Mouse (Mus musculus) kidney, postnatal 10 days (tissue): ENCODE measurements around the gene Rundc1.
"Not testable (repeated sequence)": the region's sequence is repeated elsewhere in the genome, so short reads cannot be mapped to it uniquely, and the experiment has no call there.

ENCODE experiments used
- DNase-seq: peaks from one replicate; pipeline ENCODE4 v3.0.0; 2021; ENCODE audit warnings: mixed read lengths

Rundc1 gene

GRCm38 (mm10) chr11:101467477-101468262 lies 42.8 kb downstream of the Rundc1 start:
- peak; percentile 85 for DNase-seq

GRCm38 (mm10) chr11:101468263-101468688 lies 43.4 kb downstream of the Rundc1 start:
- DNase-seq = no peak

GRCm38 (mm10) chr11:101468731-101469130 lies 43.8 kb downstream of the Rundc1 start:
- peak; percentile 24 for DNase-seq

- DNase-seq = no peak
Measured at GRCm38 (mm10) chr11:101469155-101469554, 44.3 kb downstream of the Rundc1 start.

GRCm38 (mm10) chr11:101470206-101470605 lies 45.3 kb downstream of the Rundc1 start:
- no peak for DNase-seq

- no peak for DNase-seq
Measured at GRCm38 (mm10) chr11:101471926-101472325, 47.0 kb downstream of the Rundc1 start.

GRCm38 (mm10) chr11:101472336-101472735 lies 47.5 kb downstream of the Rundc1 start:
- DNase-seq = no peak

GRCm38 (mm10) chr11:101473686-101474085 lies 48.8 kb downstream of the Rundc1 start:
- not testable (repeated sequence) for DNase-seq

GRCm38 (mm10) chr11:101474298-101474697 lies 49.4 kb downstream of the Rundc1 start:
- DNase-seq = no peak

GRCm38 (mm10) chr11:101476361-101476760 lies 51.5 kb downstream of the Rundc1 start:
- DNase-seq = not testable (repeated sequence)

GRCm38 (mm10) chr11:101477194-101477551 lies 52.3 kb downstream of the Rundc1 start:
- no peak for DNase-seq

GRCm38 (mm10) chr11:101477552-101478211 lies 52.8 kb downstream of the Rundc1 start:
- DNase-seq = no peak

- no peak for DNase-seq
Measured at GRCm38 (mm10) chr11:101479171-101479635, 54.3 kb downstream of the Rundc1 start.

- no peak for DNase-seq
Measured at GRCm38 (mm10) chr11:101480912-101481311, 56.0 kb downstream of the Rundc1 start.

GRCm38 (mm10) chr11:101483804-101484203 lies 58.9 kb downstream of the Rundc1 start:
- DNase-seq = no peak

- DNase-seq = no peak
Measured at GRCm38 (mm10) chr11:101484245-101484644, 59.4 kb downstream of the Rundc1 start.

GRCm38 (mm10) chr11:101484814-101485213 lies 59.9 kb downstream of the Rundc1 start:
- DNase-seq = no peak
